Mouse (Mus musculus) frontal cortex, postnatal 36 days (tissue): ENCODE data around the gene Epc2.

Experiments used
- DNase-seq, 2 experiments: peaks; one replicate each; pipeline ENCODE4 v3.0.0; 2022; ENCODE audit warnings: low spot score in 2 of 2

Gene Epc2

DNA sequence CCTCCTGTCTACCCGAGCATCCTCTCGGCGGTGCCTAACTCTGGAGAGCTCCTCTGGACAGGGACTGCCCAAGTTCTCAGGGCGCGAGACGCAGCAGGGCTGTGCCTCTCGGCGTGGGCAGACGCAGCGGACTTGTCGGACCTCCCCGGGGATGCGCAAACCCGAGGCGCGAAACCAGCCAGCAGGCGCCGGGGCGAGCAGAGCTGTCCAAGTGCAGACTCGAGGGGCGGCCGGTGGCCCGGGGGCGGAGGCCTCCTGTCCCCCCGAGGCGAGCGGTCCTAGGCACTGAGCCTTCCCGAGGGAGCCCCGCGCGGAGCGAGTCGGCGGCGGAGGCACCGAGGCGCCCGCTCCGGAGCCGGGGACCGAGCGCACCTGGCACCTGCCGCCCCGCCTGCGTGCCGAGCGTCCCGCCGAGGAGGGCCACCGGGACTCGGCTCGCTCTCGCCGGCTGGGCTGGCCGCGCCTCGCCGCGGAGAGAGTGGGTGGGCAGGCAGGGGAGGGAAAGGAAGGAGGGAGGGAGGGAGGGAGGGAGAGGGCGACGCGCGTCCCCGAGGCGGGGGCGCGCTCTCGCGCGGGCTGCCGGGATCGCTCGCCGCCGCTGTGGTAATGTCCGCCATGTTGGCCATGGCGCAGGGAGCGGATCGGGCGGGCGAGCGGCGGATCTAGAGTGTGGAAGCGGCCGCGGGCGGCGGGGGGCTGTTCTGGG, at the start of gene Epc2:
Gene Epc2 (plus strand): TSS at position 556 of the 706 bp plus-strand sequence.
- DNase-seq: peak; percentile 79 to 81

GRCm38 (mm10) chr2:49405954-49406353, 45.3 kb upstream of the Epc2 start:
- no peak for DNase-seq

GRCm38 (mm10) chr2:49411685-49412084, 39.6 kb upstream of the Epc2 start:
- DNase-seq: no peak

GRCm38 (mm10) chr2:49412576-49412975, 38.7 kb upstream of the Epc2 start:
- DNase-seq: no peak

- no peak for DNase-seq
Observed at GRCm38 (mm10) chr2:49415868-49416267, 35.4 kb upstream of the Epc2 start.

DNA sequence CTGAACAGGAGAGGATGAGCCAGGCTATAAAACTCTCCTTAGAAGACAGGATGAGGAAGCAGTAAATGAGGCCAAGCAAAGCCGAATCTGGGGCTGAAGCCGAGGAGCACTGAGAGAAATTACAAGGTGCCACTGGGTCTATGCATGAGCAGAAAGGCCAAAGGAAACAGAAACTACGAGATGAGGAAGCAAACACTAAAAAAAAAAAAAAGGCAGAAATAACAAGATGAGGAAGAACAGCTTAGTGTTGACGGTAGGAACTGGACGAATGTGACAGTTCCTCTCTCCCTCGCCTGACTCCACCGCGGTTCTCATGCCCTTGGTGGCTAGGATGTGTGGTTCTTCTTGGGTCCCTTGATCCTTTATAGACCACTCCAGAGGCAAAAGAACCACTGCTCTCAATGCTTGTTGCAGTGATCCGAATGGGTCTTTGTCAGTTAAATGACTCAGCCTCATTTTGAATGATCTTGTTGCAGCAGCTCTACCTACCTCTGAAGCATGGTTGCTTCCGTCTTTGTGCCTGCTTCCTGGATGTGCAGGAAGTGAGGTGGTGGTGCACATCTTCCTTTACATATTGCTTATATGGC, 34.2 kb upstream of the Epc2 start:
- no peak for DNase-seq

GRCm38 (mm10) chr2:49420396-49420795, 30.9 kb upstream of the Epc2 start:
- no peak for DNase-seq

- DNase-seq: no peak
Observed at GRCm38 (mm10) chr2:49423857-49424256, 27.4 kb upstream of the Epc2 start.

DNA sequence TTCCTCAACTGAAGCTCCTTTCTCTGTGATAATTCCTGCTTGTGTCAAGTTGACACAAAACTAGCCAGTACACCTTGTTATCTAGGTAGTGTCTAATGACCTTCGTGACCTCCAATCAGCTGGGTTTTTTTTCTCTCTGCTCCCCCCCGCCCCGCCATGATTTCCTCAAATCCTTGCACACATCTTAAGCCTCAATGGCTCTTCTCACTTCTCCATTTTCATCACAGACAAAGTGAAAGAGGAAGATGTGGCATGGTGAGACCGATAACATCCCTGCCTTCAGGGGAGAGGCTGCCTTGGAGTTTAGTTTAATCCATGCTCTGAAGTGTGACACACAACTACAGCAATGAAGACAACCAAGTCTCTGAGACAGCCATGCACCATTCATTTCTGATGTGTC, 26.5 kb upstream of the Epc2 start:
- DNase-seq: no peak

GRCm38 (mm10) chr2:49426175-49426574, 25.1 kb upstream of the Epc2 start:
- no peak for DNase-seq

GRCm38 (mm10) chr2:49431015-49431414, 20.3 kb upstream of the Epc2 start:
- no peak for DNase-seq

GRCm38 (mm10) chr2:49433211-49433610, 18.1 kb upstream of the Epc2 start:
- no peak for DNase-seq

DNA sequence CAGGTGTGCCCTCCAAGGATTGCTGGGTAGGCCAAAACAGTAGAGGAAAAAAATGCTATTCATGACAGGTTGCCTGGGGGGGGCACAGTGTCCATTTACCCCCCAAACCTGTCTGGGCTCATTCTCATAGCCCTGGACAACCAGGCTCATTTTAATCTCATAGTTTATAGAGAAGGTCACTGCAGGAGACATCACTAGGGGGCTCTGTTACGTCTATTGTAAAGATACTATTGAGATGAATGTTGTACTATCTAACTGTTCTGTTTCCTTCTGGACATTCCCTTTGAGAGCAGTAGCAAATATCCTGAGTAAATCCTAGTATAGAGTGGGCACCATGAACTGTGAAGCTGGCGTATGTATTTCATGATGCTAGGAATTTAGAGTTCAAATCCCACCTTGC, 5.0 kb upstream of the Epc2 start:
- DNase-seq: no peak

DNA sequence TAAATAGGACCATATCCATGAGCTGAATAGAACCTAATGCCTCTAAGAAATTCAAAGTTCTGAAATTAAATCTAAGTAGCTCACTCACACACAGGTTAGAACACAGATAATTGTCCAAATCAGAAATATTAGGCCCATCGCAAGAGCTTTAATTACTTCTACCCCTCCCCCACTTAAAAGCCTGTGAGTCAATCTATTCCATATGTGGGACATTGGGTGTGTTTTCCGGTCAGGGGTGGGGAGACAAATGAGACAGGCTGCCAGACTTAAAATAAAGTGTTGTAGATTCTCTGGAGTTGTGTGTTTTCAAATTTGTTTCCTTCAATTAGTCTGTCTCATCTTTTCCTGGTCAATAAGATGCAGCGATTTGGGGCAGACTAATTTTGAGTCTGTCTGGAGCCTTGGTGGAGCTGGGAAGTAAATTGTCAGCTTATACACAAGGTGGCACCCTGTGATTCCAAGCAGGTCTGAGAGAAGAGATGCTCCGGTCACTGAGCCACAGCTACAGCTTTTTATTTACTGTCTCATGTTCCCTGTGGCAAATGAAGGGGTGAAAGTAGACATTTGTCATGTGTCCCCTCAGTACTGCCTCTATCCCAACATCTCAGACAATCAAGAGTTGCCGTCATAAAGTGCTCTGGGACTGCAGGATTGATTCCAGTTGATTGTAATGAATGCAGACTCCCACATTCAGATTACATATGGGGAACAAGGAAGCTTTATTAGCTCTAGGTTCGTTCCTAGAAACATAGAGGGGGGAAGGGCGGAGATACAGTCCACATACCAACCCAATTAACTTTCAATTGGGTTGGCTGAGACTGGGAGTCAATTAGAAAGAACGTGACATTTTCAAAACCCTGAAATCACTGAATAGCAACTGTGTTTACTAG, 3.5 kb upstream of the Epc2 start:
- DNase-seq: peak in 1 of 2 experiments; percentile 45

- DNase-seq: no peak
Observed at GRCm38 (mm10) chr2:49450467-49450866, 819 bp upstream of the Epc2 start.

GRCm38 (mm10) chr2:49451637-49452211, 438 bp downstream of the Epc2 start:
- DNase-seq: peak; percentile 95 to 97

- peak; percentile 47 to 79 for DNase-seq
Observed at GRCm38 (mm10) chr2:49452451-49453081, 1.3 kb downstream of the Epc2 start.

- DNase-seq: no peak
Observed at GRCm38 (mm10) chr2:49457797-49458196, 6.5 kb downstream of the Epc2 start.

- peak in 1 of 2 experiments; percentile 22 for DNase-seq
Observed at GRCm38 (mm10) chr2:49465672-49466222, 14.5 kb downstream of the Epc2 start.

DNA sequence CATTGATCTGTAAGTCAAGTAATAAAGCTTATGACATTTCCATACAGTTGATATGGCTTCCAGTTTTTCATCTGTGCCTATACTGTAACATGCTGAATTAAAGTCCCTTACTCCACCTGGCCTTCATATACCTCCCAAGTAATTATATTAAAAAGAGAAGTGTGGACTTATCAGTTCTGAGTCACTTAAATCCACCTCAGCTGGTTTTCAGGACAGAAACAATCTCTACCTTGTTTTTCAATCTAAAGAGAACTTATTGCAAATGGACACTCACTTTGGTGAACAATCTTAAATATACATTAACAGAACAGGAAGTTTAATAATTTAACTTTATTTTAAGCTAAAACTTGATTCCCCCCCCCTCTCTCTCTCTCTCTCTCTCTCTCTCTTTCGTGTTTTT, 15.8 kb downstream of the Epc2 start:
- DNase-seq: no peak

DNA sequence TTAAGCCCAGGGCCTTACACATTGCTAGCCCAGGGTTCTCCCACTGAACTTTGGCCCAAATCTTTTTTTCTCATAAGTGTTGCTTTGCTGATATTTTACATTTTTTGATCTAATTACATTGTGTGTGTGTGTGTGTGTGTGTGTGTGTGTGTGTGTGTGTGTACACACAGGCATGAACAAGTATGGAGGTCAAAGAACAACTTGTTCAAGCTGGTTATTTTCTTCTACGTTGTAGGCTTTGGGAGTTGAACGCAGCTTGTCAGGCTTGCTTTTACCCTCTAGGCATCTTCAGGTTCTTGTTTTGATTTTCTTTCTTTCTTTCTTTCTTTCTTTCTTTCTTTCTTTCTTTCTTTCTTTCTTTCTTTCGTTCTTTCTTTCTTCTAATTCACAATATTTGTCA, 19.9 kb downstream of the Epc2 start:
- no peak for DNase-seq
